Mouse (Mus musculus) olfactory bulb, adult 2 months (tissue): ENCODE results near the gene Dnajb8.

Experiments used
- CTCF ChIP-seq: fragments of 200-500 bp; IDR thresholded peaks from 2 replicates; pipeline ENCODE4 v1.5.1; 2012; ENCODE audit warnings: low read depth, mild to moderate bottlenecking, low read length, moderate library complexity; ENCODE audit not compliant: insufficient read depth
- POLR2A ChIP-seq: fragments of 200-500 bp; IDR thresholded peaks from 2 replicates; pipeline ENCODE4 v1.6.1; 2012; ENCODE audit warnings: mild to moderate bottlenecking, low read depth, low read length, moderate library complexity; ENCODE audit not compliant: insufficient read depth

DNA sequence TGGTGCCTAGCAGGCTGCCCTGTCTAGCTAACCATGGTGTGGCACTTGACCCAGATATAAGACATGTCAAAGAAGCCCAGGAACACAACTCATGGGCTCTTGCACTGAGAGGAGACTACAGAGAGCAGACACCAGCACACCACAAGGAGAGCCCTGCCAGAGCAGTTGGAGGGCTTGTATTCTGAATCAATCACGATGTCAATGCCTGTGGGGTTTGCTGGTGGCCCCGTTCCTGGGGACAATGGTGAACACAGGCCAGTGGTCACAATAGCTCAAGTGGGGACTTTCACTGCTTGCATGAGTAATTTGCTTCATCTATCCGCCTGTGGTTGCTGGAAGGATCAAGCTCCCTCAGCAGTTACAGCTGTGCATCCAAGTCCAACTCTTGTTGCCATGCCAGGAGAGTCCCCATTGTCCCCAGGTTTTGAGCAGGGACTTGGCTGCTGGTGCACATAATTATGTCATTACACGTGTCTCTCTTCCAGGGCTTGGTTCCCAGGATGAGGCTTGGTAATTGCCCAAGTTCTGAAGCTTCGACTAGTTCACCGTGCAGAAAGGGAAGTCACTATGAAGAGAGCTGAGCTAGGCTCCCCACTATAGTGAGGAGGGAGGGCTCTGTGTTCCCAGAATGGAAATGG is 68.2 kb downstream of the Dnajb8 start:
- TF ChIP-seq POLR2A (no peak), CTCF (no peak)
